Mouse (Mus musculus) midbrain, embryonic 11.5 days (tissue): ENCODE data around the gene Adh4. TPM values are rescaled to one million over a fixed set of nuclear protein-coding genes. Genes with fewer than 3 reads are reported as not detected.
"Not testable (repeated sequence)": the region's sequence is repeated elsewhere in the genome, so short reads cannot be mapped to it uniquely, and the experiment has no call there.

Experiments used
- ATAC-seq: fragments of 200-750 bp; cut with Nextera tagmentation; 2 replicates; pipeline ENCODE4 v1.8.0; 2017; ENCODE audit warnings: moderate TSS enrichment, moderate library complexity; ENCODE audit not compliant: low FRiP score
- DNase-seq: peaks from one replicate; pipeline ENCODE4 v3.0.0; 2015; ENCODE audit warnings: low spot score; ENCODE audit errors: missing footprints
- H3K27ac ChIP-seq: fragments of 300-500 bp; sonication (generic); 2 replicates; pipeline ENCODE4 v1.5.1; 2014; ENCODE audit warnings: low read depth, low read length
- H3K27me3 ChIP-seq: fragments of 300-500 bp; sonication (generic); 2 replicates; pipeline ENCODE4 v1.6.1; 2014; ENCODE audit warnings: mild to moderate bottlenecking, low read length, moderate library complexity, mixed read lengths; ENCODE audit not compliant: control insufficient read depth, insufficient read depth
- H3K36me3 ChIP-seq: fragments of 300-500 bp; sonication (generic); 2 replicates; pipeline ENCODE4 v1.6.1; 2014; ENCODE audit warnings: mild to moderate bottlenecking, low read length, moderate library complexity, mixed read lengths; ENCODE audit not compliant: control insufficient read depth, insufficient read depth
- H3K4me1 ChIP-seq: fragments of 300-500 bp; sonication (generic); 2 replicates; pipeline ENCODE4 v1.6.1; 2014; ENCODE audit warnings: low read length; ENCODE audit not compliant: control insufficient read depth, insufficient read depth
- H3K4me2 ChIP-seq: fragments of 300-500 bp; sonication (generic); 2 replicates; pipeline ENCODE4 v1.6.1; 2014; ENCODE audit warnings: mild to moderate bottlenecking, moderate library complexity
- H3K4me3 ChIP-seq: fragments of 300-500 bp; sonication (generic); 2 replicates; pipeline ENCODE4 v1.5.1; 2014; ENCODE audit warnings: low read depth, low read length
- H3K9ac ChIP-seq: fragments of 300-500 bp; sonication (generic); 2 replicates; pipeline ENCODE4 v1.6.1; 2014; ENCODE audit warnings: low read length
- H3K9me3 ChIP-seq: fragments of 300-500 bp; sonication (generic); 2 replicates; pipeline ENCODE4 v1.6.1; 2016; ENCODE audit warnings: low read length; ENCODE audit not compliant: control insufficient read depth
- WGBS: fragments of 180-500 bp; shearing (Covaris S2); extraction: QIAGEN DNeasy Blood & Tissue Kit; methylation state at CpG from one replicate; pipeline ENCODE4 v1.1.7; 2014; 5-methylcytosine and 5-hydroxymethylcytosine counted together
- polyA plus RNA-seq: library from polyadenylated mRNA; unstranded; fragments of >200 nt; fragmentation: Nextera tagmentation; extraction: Ambion mirVana; gene quantifications from 2 replicates; pipeline ENCODE4 v1.2.1, GENCODE M21; 2014

Gene Adh4
- polyA plus RNA-seq, result not detected in 2 replicates

GRCm38 (mm10) chr3:138415121-138415690 is at the start of gene Adh4:
Gene Adh4 (plus strand): TSS chr3:138415466.
- 75% methylated on average over 6 of the region's 6 CpGs for WGBS

GRCm38 (mm10) chr3:138366181-138366580 is 49.1 kb upstream of the Adh4 start:
- no peaks in the 10 kb centered on the region for H3K9me3 ChIP-seq
- H3K4me1 ChIP-seq, result no peaks in the 10 kb centered on the region
- no peak overlapping the region for H3K4me3 ChIP-seq
- WGBS, result 88% methylated on average over 2 of the region's 2 CpGs
- H3K36me3 ChIP-seq, result no peaks in the 10 kb centered on the region
- ATAC-seq, result no peak
- no peak overlapping the region for H3K9ac ChIP-seq
- H3K27me3 ChIP-seq, result no peaks in the 10 kb centered on the region
- H3K4me2 ChIP-seq, result no peak overlapping the region
- no peak for DNase-seq
- no peak overlapping the region for H3K27ac ChIP-seq

More at GRCm38 (mm10) chr3:138415121-138415690, at the start of gene Adh4:
- H3K4me1 ChIP-seq, result no peaks in the 10 kb centered on the region
- H3K4me2 ChIP-seq, result no peak within 1 kb of the TSS
- ATAC-seq (no peak), DNase-seq (peak; percentile 85)
- no peak within 1 kb of the TSS for H3K27ac ChIP-seq
- no peaks in the 10 kb centered on the region for H3K36me3 ChIP-seq
- H3K27me3 ChIP-seq, result no peaks in the 10 kb centered on the region
- no peaks in the 10 kb centered on the region for H3K9me3 ChIP-seq
- H3K9ac ChIP-seq, result no peak within 1 kb of the TSS
- no peak within 1 kb of the TSS for H3K4me3 ChIP-seq

- H3K4me2 ChIP-seq, result no peak overlapping the region
- WGBS, result 92% methylated on average over 1 of the region's 1 CpGs
- H3K4me3 ChIP-seq, result no peak overlapping the region
- H3K9me3 ChIP-seq, result no peaks in the 10 kb centered on the region
- no peak overlapping the region for H3K9ac ChIP-seq
- ATAC-seq (no peak), DNase-seq (no peak)
- H3K4me1 ChIP-seq, result no peaks in the 10 kb centered on the region
- no peak overlapping the region for H3K27ac ChIP-seq
- no peaks in the 10 kb centered on the region for H3K27me3 ChIP-seq
- no peaks in the 10 kb centered on the region for H3K36me3 ChIP-seq
Observed at GRCm38 (mm10) chr3:138369546-138369945, 45.7 kb upstream of the Adh4 start.

GRCm38 (mm10) chr3:138370289-138370688 is 45.0 kb upstream of the Adh4 start:
- not testable (repeated sequence) for H3K36me3 ChIP-seq, H3K9ac ChIP-seq, ATAC-seq, H3K4me2 ChIP-seq, H3K9me3 ChIP-seq, H3K27me3 ChIP-seq, H3K4me1 ChIP-seq, DNase-seq, H3K27ac ChIP-seq, H3K4me3 ChIP-seq
- 62% methylated on average over 4 of the region's 4 CpGs for WGBS

GRCm38 (mm10) chr3:138373920-138374319 is 41.3 kb upstream of the Adh4 start:
- WGBS, result 73% methylated on average over 4 of the region's 4 CpGs
- no peaks in the 10 kb centered on the region for H3K4me1 ChIP-seq
- H3K27ac ChIP-seq, result no peak overlapping the region
- no peak for ATAC-seq
- H3K9ac ChIP-seq, result no peak overlapping the region
- no peak overlapping the region for H3K4me2 ChIP-seq
- no peaks in the 10 kb centered on the region for H3K36me3 ChIP-seq
- no peak for DNase-seq
- H3K4me3 ChIP-seq, result no peak overlapping the region
- no peaks in the 10 kb centered on the region for H3K27me3 ChIP-seq
- H3K9me3 ChIP-seq, result no peaks in the 10 kb centered on the region

- no peak for ATAC-seq
- H3K27ac ChIP-seq, result no peak overlapping the region
- no peaks in the 10 kb centered on the region for H3K4me1 ChIP-seq
- H3K27me3 ChIP-seq, result no peaks in the 10 kb centered on the region
- WGBS, result 89% methylated on average over 2 of the region's 2 CpGs
- no peak overlapping the region for H3K4me3 ChIP-seq
- no peaks in the 10 kb centered on the region for H3K9me3 ChIP-seq
- no peak overlapping the region for H3K4me2 ChIP-seq
- H3K36me3 ChIP-seq, result no peaks in the 10 kb centered on the region
- H3K9ac ChIP-seq, result no peak overlapping the region
- DNase-seq, result no peak
Observed at GRCm38 (mm10) chr3:138375148-138375547, 40.1 kb upstream of the Adh4 start.

- H3K27me3 ChIP-seq, result no peaks in the 10 kb centered on the region
- ATAC-seq (peak; percentile 65; the same call in 1 of the 2 replicates), DNase-seq (peak; percentile 84)
- H3K9me3 ChIP-seq, result no peaks in the 10 kb centered on the region
- no peaks in the 10 kb centered on the region for H3K4me1 ChIP-seq
- no peak overlapping the region for H3K27ac ChIP-seq
- no peak overlapping the region for H3K4me2 ChIP-seq
- no peak overlapping the region for H3K4me3 ChIP-seq
- H3K36me3 ChIP-seq, result no peaks in the 10 kb centered on the region
- no peak overlapping the region for H3K9ac ChIP-seq
- WGBS, result 36% methylated on average over 3 of the region's 3 CpGs
Observed at GRCm38 (mm10) chr3:138381133-138381532, 34.1 kb upstream of the Adh4 start.

- H3K9ac ChIP-seq, result no peak overlapping the region
- H3K4me2 ChIP-seq, result no peak overlapping the region
- WGBS, result 88% methylated on average over 6 of the region's 6 CpGs
- no peak overlapping the region for H3K4me3 ChIP-seq
- ATAC-seq, result no peak
- H3K27me3 ChIP-seq, result no peaks in the 10 kb centered on the region
- no peaks in the 10 kb centered on the region for H3K36me3 ChIP-seq
- no peaks in the 10 kb centered on the region for H3K4me1 ChIP-seq
- no peaks in the 10 kb centered on the region for H3K9me3 ChIP-seq
- DNase-seq, result no peak
- no peak overlapping the region for H3K27ac ChIP-seq
Observed at GRCm38 (mm10) chr3:138387155-138387554, 28.1 kb upstream of the Adh4 start.

GRCm38 (mm10) chr3:138404872-138405271 is 10.4 kb upstream of the Adh4 start:
- ATAC-seq, result no peak
- Histone ChIP-seq H3K9me3 (no peaks in the 10 kb centered on the region), H3K27me3 (no peaks in the 10 kb centered on the region), H3K36me3 (no peaks in the 10 kb centered on the region), H3K4me2 (no peak overlapping the region), H3K4me3 (no peak overlapping the region), H3K4me1 (no peaks in the 10 kb centered on the region), H3K9ac (no peak overlapping the region), H3K27ac (no peak overlapping the region)
- 73% methylated on average over 3 of the region's 3 CpGs for WGBS
- DNase-seq, result peak; percentile 83
